Mouse (Mus musculus) hindbrain, embryonic 14.5 days (tissue): ENCODE data around the gene Sorcs3. TPM values are rescaled to one million over a fixed set of nuclear protein-coding genes. Genes with fewer than 3 reads are reported as not detected.

Source experiments
- ATAC-seq: fragments of 200-750 bp; cut with Nextera tagmentation; 2 replicates; pipeline ENCODE4 v1.8.0; 2017; ENCODE audit warnings: moderate number of reproducible peaks, mild to moderate bottlenecking, moderate TSS enrichment, moderate library complexity; ENCODE audit not compliant: low FRiP score
- DNase-seq: peaks from one replicate; pipeline ENCODE4 v3.0.0-alpha.2; 2015; ENCODE audit warnings: low spot score
- H3K27ac ChIP-seq: fragments of 300-500 bp; sonication (generic); 2 replicates; pipeline ENCODE4 v1.5.1; 2014; ENCODE audit warnings: mild to moderate bottlenecking, moderate library complexity
- H3K27me3 ChIP-seq: fragments of 300-500 bp; sonication (generic); 2 replicates; pipeline ENCODE4 v1.6.1; 2014; ENCODE audit warnings: mild to moderate bottlenecking, low read length, mixed read lengths; ENCODE audit not compliant: control insufficient read depth, insufficient read depth
- H3K36me3 ChIP-seq: fragments of 300-500 bp; sonication (generic); replicated peaks from 2 replicates; pipeline ENCODE4 v1.6.1; 2014; ENCODE audit not compliant: control insufficient read depth, insufficient read depth
- H3K4me1 ChIP-seq: fragments of 300-500 bp; sonication (generic); replicated peaks from 2 replicates; pipeline ENCODE4 v1.6.1; 2014; ENCODE audit warnings: antibody characterized with exemption, low read length, mixed read lengths; ENCODE audit not compliant: control insufficient read depth, insufficient read depth
- H3K4me2 ChIP-seq: fragments of 300-500 bp; sonication (generic); replicated peaks from 2 replicates; pipeline ENCODE4 v1.6.1; 2014; ENCODE audit warnings: mild to moderate bottlenecking, moderate library complexity
- H3K4me3 ChIP-seq: fragments of 300-500 bp; sonication (generic); replicated peaks from 2 replicates; pipeline ENCODE4 v1.5.1; 2014; ENCODE audit warnings: mild to moderate bottlenecking, low read length
- H3K9ac ChIP-seq: fragments of 300-500 bp; sonication (generic); 2 replicates; pipeline ENCODE4 v1.6.1; 2014
- H3K9me3 ChIP-seq: fragments of 300-500 bp; sonication (generic); 2 replicates; pipeline ENCODE4 v1.6.1; 2016; ENCODE audit warnings: low read length; ENCODE audit not compliant: control insufficient read depth
- WGBS: fragments of 180-500 bp; shearing (Covaris S2); extraction: QIAGEN DNeasy Blood & Tissue Kit; methylation state at CpG from one replicate; pipeline ENCODE4 v1.1.7; 2014; 5-methylcytosine and 5-hydroxymethylcytosine counted together
- polyA plus RNA-seq: library from polyadenylated mRNA; unstranded; fragments of >200 nt; fragmentation: Nextera tagmentation; extraction: Ambion mirVana; gene quantifications from 2 replicates; pipeline ENCODE4 v1.2.1, GENCODE M21; 2014

Sorcs3 gene
- polyA plus RNA-seq, 1 experiment from 2014 or later: 16.9 TPM

GRCm38 (mm10) chr19:48263750-48264149 lies 57.9 kb downstream of the Sorcs3 start:
- DNase-seq: no peak
- 17% methylated on average over 5 of the region's 5 CpGs for WGBS
- no peak for ATAC-seq

GRCm38 (mm10) chr19:48280273-48280672 lies 74.4 kb downstream of the Sorcs3 start:
- Histone ChIP-seq H3K4me1 (no peaks in the 10 kb centered on the region; the same call in 1 of the 2 replicates), H3K27ac (no peak overlapping the region), H3K9ac (no peak overlapping the region), H3K36me3 (no peaks in the 10 kb centered on the region), H3K9me3 (no peaks in the 10 kb centered on the region), H3K27me3 (no peaks in the 10 kb centered on the region), H3K4me3 (no peak overlapping the region), H3K4me2 (no peak overlapping the region)
- WGBS: 64% methylated on average over 8 of the region's 8 CpGs
- ATAC-seq (no peak), DNase-seq (no peak)

More at GRCm38 (mm10) chr19:48263750-48264149, 57.9 kb downstream of the Sorcs3 start:
- Histone ChIP-seq H3K27me3 (no peaks in the 10 kb centered on the region), H3K9ac (no peak overlapping the region), H3K4me1 (no peaks in the 10 kb centered on the region), H3K27ac (no peak overlapping the region), H3K4me2 (no peak overlapping the region), H3K4me3 (no peak overlapping the region), H3K9me3 (no peaks in the 10 kb centered on the region), H3K36me3 (no peaks in the 10 kb centered on the region)

DNA sequence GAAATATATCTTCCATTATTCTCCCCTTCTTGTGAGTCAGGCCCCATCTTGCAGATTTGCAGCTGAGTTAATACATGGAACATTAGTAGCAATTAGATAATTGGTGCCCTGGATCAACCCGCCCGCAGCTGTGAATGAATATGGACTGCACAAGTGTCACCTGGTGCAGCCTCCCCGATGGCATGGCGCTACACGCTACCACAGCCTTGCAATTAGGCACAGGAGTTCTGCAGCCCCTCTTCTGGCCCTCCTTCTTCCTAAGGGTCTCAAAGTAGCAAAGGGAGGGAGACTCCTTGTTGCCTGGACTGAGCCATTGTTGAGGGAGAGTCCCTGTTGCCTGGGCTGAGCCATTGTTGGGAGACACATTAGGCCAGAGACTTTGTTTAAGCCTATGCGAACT lies 76.4 kb downstream of the Sorcs3 start:
- 43% methylated on average over 6 of the region's 6 CpGs for WGBS
- no peak for DNase-seq
- H3K4me1 ChIP-seq: no peaks in the 10 kb centered on the region; the same call in 1 of the 2 replicates
- no peak overlapping the region for H3K9ac ChIP-seq
- peak; percentile 48; the same call in 1 of the 2 replicates for ATAC-seq
- no peak overlapping the region for H3K27ac ChIP-seq
- no peak overlapping the region for H3K4me3 ChIP-seq
- no peak overlapping the region for H3K4me2 ChIP-seq
- no peaks in the 10 kb centered on the region for H3K36me3 ChIP-seq
- H3K9me3 ChIP-seq: no peaks in the 10 kb centered on the region
- H3K27me3 ChIP-seq: no peaks in the 10 kb centered on the region

DNA sequence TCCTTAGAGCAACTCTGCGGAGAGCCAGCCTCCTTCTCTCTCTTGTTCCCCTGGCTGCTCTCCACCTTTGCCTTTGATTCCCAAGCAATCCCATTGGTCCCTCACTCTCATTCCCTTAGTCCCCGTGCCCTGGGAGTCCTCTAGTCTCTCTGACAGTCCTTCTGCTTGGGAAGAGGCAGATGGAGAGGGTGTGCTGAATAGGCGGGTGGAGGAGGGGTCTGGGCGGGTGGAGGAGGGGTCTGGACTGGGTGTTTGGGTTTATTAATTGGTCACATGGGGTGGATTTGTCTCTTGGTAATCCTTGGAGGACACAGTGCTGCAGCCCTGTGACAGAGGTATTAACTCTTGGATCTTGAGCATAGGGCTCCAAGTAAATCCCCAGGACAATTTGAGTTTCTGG lies 77.4 kb downstream of the Sorcs3 start:
- ATAC-seq: no peak

DNA sequence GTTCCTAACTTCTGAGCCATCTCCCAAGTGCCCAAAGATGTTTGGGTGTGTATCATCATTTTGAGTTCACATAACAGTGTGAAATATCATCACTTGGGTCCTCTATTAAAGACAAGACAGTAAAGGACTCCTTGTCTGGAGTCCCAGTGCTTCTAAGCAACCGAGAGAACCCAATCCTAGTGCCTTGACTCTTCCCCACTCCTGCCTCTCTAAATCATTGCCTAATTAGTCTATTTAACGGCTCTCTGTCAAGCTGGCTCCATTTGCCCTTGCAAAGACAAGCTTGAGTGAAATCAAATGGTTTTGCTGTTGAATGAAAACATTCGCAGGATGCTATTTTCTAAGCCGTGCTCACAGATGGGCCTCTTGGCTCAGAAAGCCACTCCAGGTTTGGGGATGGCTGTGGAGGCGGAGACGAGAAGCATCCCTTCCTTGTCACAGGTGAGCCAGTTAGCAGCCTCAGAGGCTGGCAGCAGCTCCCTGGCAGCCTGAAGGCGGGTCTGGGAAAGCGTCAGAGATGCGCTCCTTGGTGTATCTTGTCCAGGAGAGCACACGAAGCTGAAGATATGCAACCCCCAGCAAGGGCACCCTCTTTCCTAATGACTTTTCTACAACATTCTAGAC lies 79.9 kb downstream of the Sorcs3 start:
- Histone ChIP-seq H3K27me3 (no peaks in the 10 kb centered on the region), H3K36me3 (no peaks in the 10 kb centered on the region), H3K9ac (no peak overlapping the region), H3K4me2 (no peak overlapping the region), H3K9me3 (no peaks in the 10 kb centered on the region), H3K4me1 (no peaks in the 10 kb centered on the region; the same call in 1 of the 2 replicates), H3K27ac (no peak overlapping the region), H3K4me3 (no peak overlapping the region)
- WGBS: 72% methylated on average over 10 of the region's 10 CpGs
- DNase-seq (no peak), ATAC-seq (no peak)

More for the DNA sequence above, 77.4 kb downstream of the Sorcs3 start:
- DNase-seq: no peak
- no peaks in the 10 kb centered on the region for H3K9me3 ChIP-seq
- no peaks in the 10 kb centered on the region for H3K36me3 ChIP-seq
- H3K4me2 ChIP-seq: no peak overlapping the region
- H3K4me1 ChIP-seq: no peaks in the 10 kb centered on the region; the same call in 1 of the 2 replicates
- no peak overlapping the region for H3K27ac ChIP-seq
- H3K9ac ChIP-seq: no peak overlapping the region
- no peak overlapping the region for H3K4me3 ChIP-seq
- WGBS: 20% methylated on average over 4 of the region's 4 CpGs
- no peaks in the 10 kb centered on the region for H3K27me3 ChIP-seq

- no peak overlapping the region for H3K27ac ChIP-seq
- no peaks in the 10 kb centered on the region for H3K36me3 ChIP-seq
- no peaks in the 10 kb centered on the region for H3K9me3 ChIP-seq
- WGBS: 92% methylated on average over 2 of the region's 2 CpGs
- ATAC-seq (no peak), DNase-seq (no peak)
- H3K4me2 ChIP-seq: no peak overlapping the region
- H3K9ac ChIP-seq: no peak overlapping the region
- H3K4me3 ChIP-seq: no peak overlapping the region
- no peaks in the 10 kb centered on the region for H3K27me3 ChIP-seq
- no peaks in the 10 kb centered on the region for H3K4me1 ChIP-seq
Observed at GRCm38 (mm10) chr19:48294251-48294650, 88.4 kb downstream of the Sorcs3 start.

- no peak overlapping the region for H3K4me2 ChIP-seq
- no peak overlapping the region for H3K9ac ChIP-seq
- DNase-seq (no peak), ATAC-seq (no peak)
- H3K4me1 ChIP-seq: peaks cover 13% of the 10 kb centered on the region
- no peaks in the 10 kb centered on the region for H3K9me3 ChIP-seq
- H3K27me3 ChIP-seq: no peaks in the 10 kb centered on the region
- WGBS: 88% methylated on average over 2 of the region's 2 CpGs
- no peak overlapping the region for H3K27ac ChIP-seq
- H3K36me3 ChIP-seq: no peaks in the 10 kb centered on the region
- H3K4me3 ChIP-seq: no peak overlapping the region
Observed at GRCm38 (mm10) chr19:48298384-48298783, 92.6 kb downstream of the Sorcs3 start.

DNA sequence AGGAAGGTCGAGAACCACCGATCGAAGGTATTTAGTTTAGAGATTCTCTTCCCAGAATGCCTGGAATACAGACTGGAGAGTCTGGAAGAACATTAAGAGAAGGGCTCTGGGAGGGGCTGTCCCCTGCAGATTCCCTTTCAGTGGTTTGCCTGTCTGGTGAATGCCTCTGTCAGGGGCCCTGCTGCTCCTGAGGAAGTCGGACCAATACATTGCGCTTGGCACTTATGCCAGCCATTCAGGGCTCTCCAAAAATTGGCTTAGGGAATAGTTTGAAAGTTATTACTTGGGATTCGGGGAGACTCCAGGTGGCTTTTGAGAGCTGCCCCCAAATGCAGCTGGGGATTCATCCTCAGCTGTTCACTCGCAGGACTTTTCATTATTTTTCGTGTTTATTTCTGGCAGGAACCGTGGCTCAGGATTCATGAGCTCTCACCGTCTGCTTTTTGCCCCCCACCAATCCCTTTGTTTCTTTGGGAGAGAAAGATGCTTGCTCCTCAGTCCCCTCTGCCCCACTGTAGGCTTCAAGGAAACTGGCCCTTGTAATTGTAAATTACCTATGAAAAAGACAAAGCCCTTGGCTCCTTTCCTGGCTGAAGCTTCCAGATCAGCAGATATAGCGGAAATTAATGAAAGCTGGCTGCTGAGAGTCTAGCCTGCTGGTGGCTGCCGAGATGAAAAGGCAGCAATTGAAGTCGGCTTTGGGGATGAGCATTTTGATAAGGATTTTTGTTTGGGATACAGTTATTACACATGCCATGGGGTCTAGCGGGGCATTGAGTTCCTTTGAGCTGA lies 94.8 kb downstream of the Sorcs3 start:
- no peaks in the 10 kb centered on the region for H3K9me3 ChIP-seq
- WGBS: 18% methylated on average over 14 of the region's 14 CpGs
- H3K36me3 ChIP-seq: no peaks in the 10 kb centered on the region
- H3K27ac ChIP-seq: peak overlapping the region; percentile 52
- no peak overlapping the region for H3K4me3 ChIP-seq
- H3K9ac ChIP-seq: peak overlapping the region; percentile 44
- peak overlapping the region; percentile 11 for H3K4me2 ChIP-seq
- no peaks in the 10 kb centered on the region for H3K27me3 ChIP-seq
- peak; percentile 51 for DNase-seq
- peaks cover 13% of the 10 kb centered on the region for H3K4me1 ChIP-seq
- peak; percentile 57; the same call in 1 of the 2 replicates for ATAC-seq

DNA sequence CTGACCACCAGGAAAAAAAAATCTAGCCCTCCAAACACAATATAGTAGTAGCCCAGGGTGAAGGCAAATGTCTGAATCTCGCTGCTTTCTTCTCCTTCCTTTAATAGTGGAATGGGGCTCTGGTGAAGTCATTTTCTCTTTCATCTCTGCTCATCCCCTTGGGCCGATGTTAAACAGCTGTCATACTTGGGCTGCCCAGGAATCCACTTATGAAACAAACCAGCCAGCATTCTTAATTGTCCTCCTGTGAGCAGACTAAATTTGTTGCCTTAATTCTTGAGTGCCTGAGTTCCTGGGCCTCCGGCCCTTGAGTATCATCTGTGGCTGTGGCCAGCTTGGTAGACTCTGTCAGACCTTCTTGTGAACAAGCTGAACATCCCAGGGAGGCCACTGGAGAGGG lies 95.5 kb downstream of the Sorcs3 start:
- DNase-seq: no peak
- Histone ChIP-seq H3K9me3 (no peaks in the 10 kb centered on the region), H3K9ac (0 out of 2 replicates have a peak overlapping the region, but pooled peaks have one; percentile 44), H3K4me3 (no peak overlapping the region), H3K27ac (peak overlapping the region; percentile 52; the same call in 1 of the 2 replicates), H3K4me2 (peak overlapping the region; percentile 11; the same call in 1 of the 2 replicates), H3K36me3 (no peaks in the 10 kb centered on the region), H3K4me1 (peaks cover 13% of the 10 kb centered on the region), H3K27me3 (no peaks in the 10 kb centered on the region)
- no peak for ATAC-seq
- WGBS: 30% methylated on average over 3 of the region's 3 CpGs
